Mouse (Mus musculus): ENCODE results near the gene Tsc22d4. TPM values are rescaled to one million over a fixed set of nuclear protein-coding genes. Genes with fewer than 3 reads are reported as not detected.
A peak's percentile ranks its signal among the peaks of the same experiment; 100 is the strongest.

Tsc22d4 gene
- polyA plus RNA-seq, 1 experiment from 2014 or later, result 110 TPM

GRCm38 (mm10) chr5:137786109-137786942, 40.8 kb downstream of the Tsc22d4 start:
- Histone ChIP-seq H3K4me2 (peak overlapping the region; percentile 92), H3K9ac (replicated peaks) (peak overlapping the region; percentile 79), H3K9me3 (replicated peaks) (no peaks in the 10 kb centered on the region), H3K27me3 (replicated peaks) (no peaks in the 10 kb centered on the region), H3K36me3 (peaks cover 25% of the 10 kb centered on the region), H3K27ac (replicated peaks) (peak overlapping the region; percentile 99), H3K4me1 (peaks cover 48% of the 10 kb centered on the region), H3K4me3 (replicated peaks) (peak overlapping the region; percentile 69)
- ATAC-seq (ENCODE audit: low FRiP score), result peak; percentile 90
- under 1% methylated on average over 79 of the region's 79 CpGs for WGBS

- WGBS, result under 1% methylated on average over 47 of the region's 48 CpGs
Observed at GRCm38 (mm10) chr5:137787151-137787928, 41.8 kb downstream of the Tsc22d4 start, which contains the start of the genes Mepce and Zcwpw1. TSS of gene Mepce (minus strand) at chr5:137787655. TSS of gene Zcwpw1 (plus strand) at chr5:137787798.

GRCm38 (mm10) chr5:137788171-137788570, 42.6 kb downstream of the Tsc22d4 start:
- H3K27ac ChIP-seq (replicated peaks), result no peak overlapping the region; the same call in 1 of the 2 replicates
- H3K36me3 ChIP-seq, result peaks cover 7% of the 10 kb centered on the region
- no peak for ATAC-seq (ENCODE audit: low FRiP score)
- 74% methylated on average over 24 of the region's 24 CpGs for WGBS
- no peaks in the 10 kb centered on the region for H3K9me3 ChIP-seq (replicated peaks)
- no peak overlapping the region for H3K9ac ChIP-seq (replicated peaks)
- peak overlapping the region; percentile 69 for H3K4me3 ChIP-seq (replicated peaks)
- peak overlapping the region; percentile 92 for H3K4me2 ChIP-seq
- no peaks in the 10 kb centered on the region for H3K27me3 ChIP-seq (replicated peaks)
- peaks cover 29% of the 10 kb centered on the region for H3K4me1 ChIP-seq

More at GRCm38 (mm10) chr5:137787151-137787928, 41.8 kb downstream of the Tsc22d4 start, which contains the start of the genes Mepce and Zcwpw1:
- Histone ChIP-seq H3K4me2 (peak within 1 kb of the TSS; percentile 92), H3K27ac (replicated peaks) (peak within 1 kb of the TSS; percentile 99), H3K4me1 (peaks cover 37% of the 10 kb centered on the region), H3K36me3 (peaks cover 15% of the 10 kb centered on the region), H3K9me3 (replicated peaks) (no peaks in the 10 kb centered on the region), H3K4me3 (replicated peaks) (peak within 1 kb of the TSS; percentile 69), H3K27me3 (replicated peaks) (no peaks in the 10 kb centered on the region), H3K9ac (replicated peaks) (peak within 1 kb of the TSS; percentile 79)
- ATAC-seq (ENCODE audit: low FRiP score), result peak; percentile 75

GRCm38 (mm10) chr5:137788946-137789531, 43.5 kb downstream of the Tsc22d4 start:
- no peaks in the 10 kb centered on the region for H3K27me3 ChIP-seq (replicated peaks)
- no peak overlapping the region for H3K4me2 ChIP-seq
- H3K27ac ChIP-seq (replicated peaks), result no peak overlapping the region
- WGBS, result 93% methylated on average over 2 of the region's 2 CpGs
- H3K36me3 ChIP-seq, result no peaks in the 10 kb centered on the region; the same call in 1 of the 2 replicates
- no peak for ATAC-seq (ENCODE audit: low FRiP score)
- peaks cover 20% of the 10 kb centered on the region for H3K4me1 ChIP-seq
- no peak overlapping the region for H3K9ac ChIP-seq (replicated peaks)
- no peak overlapping the region for H3K4me3 ChIP-seq (replicated peaks)
- H3K9me3 ChIP-seq (replicated peaks), result no peaks in the 10 kb centered on the region

- Histone ChIP-seq H3K9ac (replicated peaks) (no peak overlapping the region), H3K4me2 (no peak overlapping the region), H3K36me3 (no peaks in the 10 kb centered on the region), H3K4me1 (peaks cover 7% of the 10 kb centered on the region), H3K9me3 (replicated peaks) (no peaks in the 10 kb centered on the region), H3K27ac (replicated peaks) (no peak overlapping the region), H3K4me3 (replicated peaks) (no peak overlapping the region), H3K27me3 (replicated peaks) (no peaks in the 10 kb centered on the region)
- ATAC-seq (ENCODE audit: low FRiP score), result no peak
Observed at GRCm38 (mm10) chr5:137791553-137791952, 46.0 kb downstream of the Tsc22d4 start.

- Histone ChIP-seq H3K4me1 (no peaks in the 10 kb centered on the region), H3K27ac (replicated peaks) (no peak overlapping the region), H3K27me3 (replicated peaks) (no peaks in the 10 kb centered on the region), H3K4me2 (no peak overlapping the region), H3K36me3 (no peaks in the 10 kb centered on the region), H3K9ac (replicated peaks) (no peak overlapping the region), H3K4me3 (replicated peaks) (no peak overlapping the region), H3K9me3 (replicated peaks) (no peaks in the 10 kb centered on the region)
- 83% methylated on average over 3 of the region's 3 CpGs for WGBS
- ATAC-seq (ENCODE audit: low FRiP score), result no peak
Observed at GRCm38 (mm10) chr5:137796606-137797005, 51.1 kb downstream of the Tsc22d4 start.

- 88% methylated on average over 3 of the region's 3 CpGs for WGBS
- H3K9ac ChIP-seq (replicated peaks), result no peak overlapping the region
- ATAC-seq (ENCODE audit: low FRiP score), result no peak
- no peak overlapping the region for H3K27ac ChIP-seq (replicated peaks)
- H3K4me2 ChIP-seq, result no peak overlapping the region
- H3K4me3 ChIP-seq (replicated peaks), result no peak overlapping the region
- H3K36me3 ChIP-seq, result no peaks in the 10 kb centered on the region
- H3K27me3 ChIP-seq (replicated peaks), result no peaks in the 10 kb centered on the region
- no peaks in the 10 kb centered on the region for H3K9me3 ChIP-seq (replicated peaks)
- H3K4me1 ChIP-seq, result no peaks in the 10 kb centered on the region
Observed at GRCm38 (mm10) chr5:137800917-137801316, 55.4 kb downstream of the Tsc22d4 start.

- Histone ChIP-seq H3K36me3 (no peaks in the 10 kb centered on the region), H3K9me3 (replicated peaks) (no peaks in the 10 kb centered on the region), H3K27ac (replicated peaks) (no peak overlapping the region), H3K27me3 (replicated peaks) (no peaks in the 10 kb centered on the region), H3K4me1 (no peaks in the 10 kb centered on the region), H3K4me2 (no peak overlapping the region), H3K9ac (replicated peaks) (no peak overlapping the region), H3K4me3 (replicated peaks) (no peak overlapping the region)
- ATAC-seq (ENCODE audit: low FRiP score), result no peak
- WGBS, result 86% methylated on average over 1 of the region's 1 CpGs
Observed at GRCm38 (mm10) chr5:137806158-137806557, 60.6 kb downstream of the Tsc22d4 start.

GRCm38 (mm10) chr5:137808316-137808715, 62.8 kb downstream of the Tsc22d4 start:
- no peaks in the 10 kb centered on the region for H3K4me1 ChIP-seq
- no peaks in the 10 kb centered on the region for H3K9me3 ChIP-seq (replicated peaks)
- no peaks in the 10 kb centered on the region for H3K27me3 ChIP-seq (replicated peaks)
- H3K27ac ChIP-seq (replicated peaks), result no peak overlapping the region
- H3K36me3 ChIP-seq, result no peaks in the 10 kb centered on the region
- H3K9ac ChIP-seq (replicated peaks), result no peak overlapping the region
- no peak overlapping the region for H3K4me3 ChIP-seq (replicated peaks)
- no peak overlapping the region for H3K4me2 ChIP-seq
- WGBS, result 91% methylated on average over 5 of the region's 5 CpGs
- no peak for ATAC-seq (ENCODE audit: low FRiP score)

GRCm38 (mm10) chr5:137817466-137818222, 72.1 kb downstream of the Tsc22d4 start:
- Histone ChIP-seq H3K4me1 (no peaks in the 10 kb centered on the region), H3K4me3 (replicated peaks) (no peak overlapping the region), H3K4me2 (no peak overlapping the region), H3K9ac (replicated peaks) (no peak overlapping the region), H3K9me3 (replicated peaks) (no peaks in the 10 kb centered on the region), H3K36me3 (no peaks in the 10 kb centered on the region), H3K27ac (replicated peaks) (no peak overlapping the region), H3K27me3 (replicated peaks) (no peaks in the 10 kb centered on the region)
- no peak for ATAC-seq (ENCODE audit: low FRiP score)
- 71% methylated on average over 4 of the region's 4 CpGs for WGBS

Data from neural tube, embryonic 15.5 days (tissue).